Mouse (Mus musculus) monocyte, adult 2 months (primary cell): Measurements from ENCODE around the gene Gm14862.
"Not testable (repeated sequence)": the region's sequence is repeated elsewhere in the genome, so short reads cannot be mapped to it uniquely, and the experiment has no call there.

ENCODE experiments used
- DNase-seq, 2 experiments: peaks; one replicate each; pipeline ENCODE4 v3.0.0; 2022; ENCODE audit warnings: low spot score in 2 of 2, low read depth in 1 of 2

Gm14862 gene

GRCm38 (mm10) chrX:9256766-9257165 is at the start of gene Gm14862:
Gene Gm14862, minus strand, starts transcription at chrX:9256899.
- DNase-seq, result no peak

GRCm38 (mm10) chrX:9303455-9303854 is 46.8 kb upstream of the Gm14862 start:
- DNase-seq, result no peak

GRCm38 (mm10) chrX:9302791-9303190 is 46.1 kb upstream of the Gm14862 start:
- DNase-seq, result no peak

GRCm38 (mm10) chrX:9298413-9298864 is 41.7 kb upstream of the Gm14862 start:
- no peak for DNase-seq

GRCm38 (mm10) chrX:9293140-9293829 is 36.6 kb upstream of the Gm14862 start:
- not testable (repeated sequence) for DNase-seq

- not testable (repeated sequence) for DNase-seq
Measured at GRCm38 (mm10) chrX:9283464-9283863, 26.8 kb upstream of the Gm14862 start, which contains the start of gene H2al1m. Gene H2al1m, plus strand, starts transcription at chrX:9283764.

GRCm38 (mm10) chrX:9274321-9274720 is 17.6 kb upstream of the Gm14862 start:
- DNase-seq, result no peak

GRCm38 (mm10) chrX:9273377-9274002 is 16.8 kb upstream of the Gm14862 start:
- no peak for DNase-seq

GRCm38 (mm10) chrX:9272460-9273361 is 16.0 kb upstream of the Gm14862 start, which contains the start of gene Xk:
Gene Xk, plus strand, starts transcription at chrX:9272756.
- no peak for DNase-seq

- no peak for DNase-seq
Measured at GRCm38 (mm10) chrX:9271947-9272459, 15.3 kb upstream of the Gm14862 start.

- no peak for DNase-seq
Measured at GRCm38 (mm10) chrX:9271112-9271511, 14.4 kb upstream of the Gm14862 start.

- no peak for DNase-seq
Measured at GRCm38 (mm10) chrX:9259267-9259666, 2.6 kb upstream of the Gm14862 start.

GRCm38 (mm10) chrX:9257831-9258230 is 1.1 kb upstream of the Gm14862 start:
- no peak for DNase-seq

GRCm38 (mm10) chrX:9254901-9255300 is 1.8 kb downstream of the Gm14862 start:
- DNase-seq, result no peak

GRCm38 (mm10) chrX:9253990-9254389 is 2.7 kb downstream of the Gm14862 start:
- no peak for DNase-seq

GRCm38 (mm10) chrX:9248911-9249310 is 7.8 kb downstream of the Gm14862 start:
- no peak for DNase-seq

GRCm38 (mm10) chrX:9244603-9245336 is 11.9 kb downstream of the Gm14862 start:
- DNase-seq, result no peak

- no peak for DNase-seq
Measured at GRCm38 (mm10) chrX:9243381-9243864, 13.3 kb downstream of the Gm14862 start.

- DNase-seq, result no peak
Measured at GRCm38 (mm10) chrX:9240737-9241591, 15.7 kb downstream of the Gm14862 start.
